In the genomic region with DNA sequence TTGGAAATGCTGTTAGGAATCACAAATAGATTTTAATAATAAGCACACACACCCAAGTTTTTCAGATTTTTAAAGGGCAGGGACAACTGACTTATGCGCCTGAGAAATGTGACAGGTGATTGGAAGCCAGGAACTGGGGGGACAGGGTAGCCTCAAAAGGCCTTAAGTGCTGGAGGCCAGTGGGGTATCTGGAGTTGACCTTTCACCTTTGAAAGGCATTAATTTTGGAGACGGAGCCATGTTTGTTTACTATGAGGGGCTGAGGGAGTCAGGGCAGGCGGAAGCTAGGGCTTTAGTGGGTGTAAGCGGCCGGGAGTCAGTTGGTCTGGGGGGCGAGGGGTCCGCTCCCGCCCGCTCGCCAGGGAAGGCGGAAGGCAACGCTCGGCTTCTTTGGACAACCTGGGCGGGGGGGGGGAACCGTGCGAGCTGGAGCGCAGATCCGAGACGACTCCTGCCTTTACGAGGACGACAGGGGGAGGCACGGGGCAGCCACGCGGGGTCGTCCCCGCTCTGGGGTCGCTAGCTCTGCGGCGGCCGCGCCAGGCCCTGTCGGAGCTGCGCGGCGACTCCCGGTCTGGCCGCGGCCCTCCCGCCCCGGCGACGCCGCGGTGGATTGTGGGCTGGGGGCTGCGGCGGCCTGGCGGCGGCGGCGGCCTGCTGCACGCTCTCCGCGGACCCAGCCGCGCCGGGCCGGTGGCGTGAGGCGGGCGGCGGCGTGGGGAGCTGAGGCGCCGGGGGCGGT, we compare ENCODE assay signal across 8 mouse cellular contexts. TPM values are rescaled to one million over a fixed set of nuclear protein-coding genes. Genes with fewer than 3 reads are reported as not detected.
A peak's percentile ranks its signal among the peaks of the same experiment; 100 is the strongest.
DNase-seq lines count a peak whose midpoint lies in the region; ATAC-seq and TF ChIP-seq lines count a peak whose summit lies in the region.

No protein-coding gene starts in this region.

- peak overlapping the region; percentile 94 for H3K27ac ChIP-seq in left cerebral cortex, adult 2 months
- peak overlapping the region; percentile 97 for H3K27ac ChIP-seq in forebrain, embryonic 14.5 days (ENCODE audit: low read depth, low read length)
- H3K27ac ChIP-seq in hindbrain, postnatal 0 days, result peak overlapping the region; percentile 98
- H3K27ac ChIP-seq in liver, postnatal 0 days (ENCODE audit: low read depth), result peak overlapping the region; percentile 95

- no peaks in the 10 kb centered on the region for H3K27me3 ChIP-seq in forebrain, embryonic 14.5 days (replicated peaks; ENCODE audit: control insufficient read depth, insufficient read depth, low read length)
- H3K27me3 ChIP-seq in hindbrain, postnatal 0 days (ENCODE audit: insufficient read depth, low read length), result no peaks in the 10 kb centered on the region
- H3K27me3 ChIP-seq in liver, postnatal 0 days (ENCODE audit: insufficient read depth, low read length), result no peaks in the 10 kb centered on the region

- TF ChIP-seq CTCF in left cerebral cortex, adult 2 months (IDR thresholded peaks at IDR 0.05), result no peak
- TF ChIP-seq CTCF in hindbrain, postnatal 0 days (IDR thresholded peaks at IDR 0.05; ENCODE audit: low read depth), result 0 out of 2 replicates have a peak, but pooled peaks have one; percentile 17
- no peak for TF ChIP-seq CTCF in liver, postnatal 0 days (IDR thresholded peaks at IDR 0.05; ENCODE audit: low read depth)

- no peak for TF ChIP-seq EP300 in liver, postnatal 0 days (IDR thresholded peaks at IDR 0.05; ENCODE audit: low read depth)

- ATAC-seq in forebrain, embryonic 14.5 days, result peak; percentile 92
- ATAC-seq in hindbrain, postnatal 0 days, result peak; percentile 93
- peak; percentile 85 for ATAC-seq in liver, postnatal 0 days
- peak; percentile 41 for ATAC-seq in neutrophil, adult 5-6 weeks (ENCODE audit: extremely low read depth, insufficient number of reproducible peaks, low FRiP score, poor library complexity, severe bottlenecking)

- H3K4me2 ChIP-seq in forebrain, embryonic 14.5 days (ENCODE audit: low read length), result peak overlapping the region; percentile 67
- peak overlapping the region; percentile 69 for H3K4me2 ChIP-seq in hindbrain, postnatal 0 days (ENCODE audit: low read depth, low read length)
- H3K4me2 ChIP-seq in liver, postnatal 0 days (ENCODE audit: low read depth, low read length), result peak overlapping the region; percentile 91

- peaks cover 9% of the 10 kb centered on the region for H3K4me1 ChIP-seq in forebrain, embryonic 14.5 days (ENCODE audit: control insufficient read depth, insufficient read depth, low read length)
- H3K4me1 ChIP-seq in hindbrain, postnatal 0 days (ENCODE audit: insufficient read depth, low read length), result no peaks in the 10 kb centered on the region; the same call in 1 of the 2 replicates
- H3K4me1 ChIP-seq in liver, postnatal 0 days (ENCODE audit: insufficient read depth), result peaks cover 7% of the 10 kb centered on the region; the same call in 1 of the 2 replicates

- peak overlapping the region; percentile 83 for H3K4me3 ChIP-seq in left cerebral cortex, adult 2 months
- peak overlapping the region; percentile 80 for H3K4me3 ChIP-seq in forebrain, embryonic 14.5 days (ENCODE audit: low read depth, low read length)
- peak overlapping the region; percentile 95 for H3K4me3 ChIP-seq in hindbrain, postnatal 0 days (ENCODE audit: low read length)
- H3K4me3 ChIP-seq in liver, postnatal 0 days (ENCODE audit: low read depth, low read length), result peak overlapping the region; percentile 83

- H3K9ac ChIP-seq in forebrain, embryonic 14.5 days (ENCODE audit: low read length), result peak overlapping the region; percentile 99
- peak overlapping the region; percentile 99 for H3K9ac ChIP-seq in hindbrain, postnatal 0 days (replicated peaks; ENCODE audit: low read length)
- peak overlapping the region; percentile 93 for H3K9ac ChIP-seq in liver, postnatal 0 days (replicated peaks)

- under 1% methylated on average over 42 of the region's 65 CpGs for WGBS in forebrain, embryonic 14.5 days
- under 1% methylated on average over 46 of the region's 65 CpGs for WGBS in hindbrain, postnatal 0 days
- under 1% methylated on average over 28 of the region's 65 CpGs for WGBS in liver, postnatal 0 days (ENCODE audit: insufficient replicate concordance)

- H3K36me3 ChIP-seq in forebrain, embryonic 14.5 days (ENCODE audit: control insufficient read depth, insufficient read depth, low read length), result no peaks in the 10 kb centered on the region
- H3K36me3 ChIP-seq in hindbrain, postnatal 0 days (ENCODE audit: insufficient read depth, low read length), result no peaks in the 10 kb centered on the region
- no peaks in the 10 kb centered on the region for H3K36me3 ChIP-seq in liver, postnatal 0 days (replicated peaks; ENCODE audit: insufficient read depth, low read length)

- intact Hi-C loops in left cerebral cortex, adult 2 months (cut with DNase I), result loop anchor here (1.0 to 2.0 kb wide), 2 partner anchors 133 to 146 kb away; a partner anchor contains a TSS
- intact Hi-C loops in left cerebral cortex, postnatal 10 days (cut with DNase I), result no loop called here

- no peak for DNase-seq in left cerebral cortex, adult 2 months (ENCODE audit: extremely low spot score in 1 of 2, low spot score in 2 of 2)
- DNase-seq in left cerebral cortex, postnatal 10 days (ENCODE audit: extremely low spot score in 1 of 2, low spot score in 2 of 2), result no peak
- peak; percentile 65 for DNase-seq in brain, adult 2 months (ENCODE audit: low read depth, low spot score)
- peak; percentile 70 for DNase-seq in forebrain, embryonic 14.5 days (ENCODE audit: low spot score)
- peak; percentile 78 for DNase-seq in hindbrain, postnatal 0 days (ENCODE audit: low spot score)
- DNase-seq in liver, postnatal 0 days, result peak; percentile 72
- DNase-seq in urinary bladder, postnatal 25 days (ENCODE audit: low spot score), result peak; percentile 29

- H3K9me3 ChIP-seq in forebrain, embryonic 14.5 days (replicated peaks; ENCODE audit: control insufficient read depth, low read length), result no peaks in the 10 kb centered on the region
- no peaks in the 10 kb centered on the region for H3K9me3 ChIP-seq in hindbrain, postnatal 0 days (ENCODE audit: low read length)
- no peaks in the 10 kb centered on the region for H3K9me3 ChIP-seq in liver, postnatal 0 days (ENCODE audit: low read length)

RNA-seq across cellular contexts. Expression of a gene that starts 0.6 kb away (rescaled TPM):
- 10 to 100 TPM; 30.7 to 32.1 TPM for total RNA-seq in left cerebral cortex, adult 2 months (2021)
- 10 to 100 TPM; 29.5 to 31.2 TPM for total RNA-seq in left cerebral cortex, postnatal 10 days (2021)
- 8.4 and 8.8 TPM in 2 replicates for polyA plus RNA-seq in forebrain, embryonic 14.5 days (2014; fragmentation: Nextera tagmentation; extraction: Ambion mirVana)
- 16.9 and 23.8 TPM in 2 replicates for total RNA-seq in hindbrain, postnatal 0 days (2014; rRNA removed)
- 5.7 and 6.6 TPM in 2 replicates for polyA plus RNA-seq in hindbrain, postnatal 0 days (2015; fragmentation: Nextera tagmentation; extraction: Ambion mirVana)
- 4.3 and 4.9 TPM in 2 replicates for polyA plus RNA-seq in liver, postnatal 0 days (2015; fragmentation: Nextera tagmentation; extraction: Ambion mirVana)
- total RNA-seq in neutrophil, adult 5-6 weeks (2017), result 170 and 182 TPM in 2 replicates

Comparison
In these comparisons a context has a peak if more than half of its experiments do, and no peak if none do; other contexts are left out.
1. DNase-seq: peak in brain, adult 2 months (single experiment), forebrain, embryonic 14.5 days (single experiment), hindbrain, postnatal 0 days (single experiment), liver, postnatal 0 days (single experiment) and urinary bladder, postnatal 25 days (single experiment); none in left cerebral cortex, adult 2 months (0 of 2) and left cerebral cortex, postnatal 10 days (0 of 2).
2. ATAC-seq: peak in every context shown above with its lines; median percentile 93 in hindbrain, postnatal 0 days; 92 in forebrain, embryonic 14.5 days; 85 in liver, postnatal 0 days; 41 in neutrophil, adult 5-6 weeks.
3. Peak in every context shown above with its lines, with median percentiles within 50 percentile points of each other: H3K27ac ChIP-seq, H3K4me3 ChIP-seq, H3K4me2 ChIP-seq and H3K9ac ChIP-seq.